Mouse (Mus musculus) hindbrain, embryonic 10.5 days (tissue): Measurements from ENCODE around the gene Rasgef1b. TPM values are rescaled to one million over a fixed set of nuclear protein-coding genes. Genes with fewer than 3 reads are reported as not detected.

Experiments
- DNase-seq: peaks from one replicate; pipeline ENCODE4 v3.0.0-alpha.2; 2017; ENCODE audit warnings: low spot score
- H3K27ac ChIP-seq: fragments of 300-500 bp; sonication (generic); 2 replicates; pipeline ENCODE4 v1.5.1; 2016; ENCODE audit warnings: mild to moderate bottlenecking, moderate library complexity
- H3K27me3 ChIP-seq: fragments of 300-500 bp; sonication (generic); 2 replicates; pipeline ENCODE4 v1.6.1; 2016; ENCODE audit warnings: mild to moderate bottlenecking; ENCODE audit not compliant: poor library complexity, insufficient read depth, severe bottlenecking
- H3K36me3 ChIP-seq: fragments of 300-500 bp; sonication (generic); 2 replicates; pipeline ENCODE4 v1.6.1; 2016; ENCODE audit warnings: mild to moderate bottlenecking, moderate library complexity
- H3K4me1 ChIP-seq: fragments of 300-500 bp; sonication (generic); replicated peaks from 2 replicates; pipeline ENCODE4 v1.6.1; 2016; ENCODE audit warnings: mild to moderate bottlenecking
- H3K4me3 ChIP-seq: fragments of 300-500 bp; sonication (generic); 2 replicates; pipeline ENCODE4 v1.5.1; 2016; ENCODE audit warnings: mild to moderate bottlenecking, moderate library complexity
- H3K9me3 ChIP-seq: fragments of 300-500 bp; sonication (generic); 2 replicates; pipeline ENCODE4 v1.6.1; 2016; ENCODE audit warnings: mild to moderate bottlenecking, moderate library complexity
- WGBS: fragments of 180-500 bp; shearing (Covaris S2); methylation state at CpG from one replicate; pipeline ENCODE4 v1.1.7; 2016; 5-methylcytosine and 5-hydroxymethylcytosine counted together
- polyA plus RNA-seq: library from polyadenylated mRNA; unstranded; fragments of >200 nt; fragmentation: Nextera tagmentation; extraction: Ambion mirVana; gene quantifications from 2 replicates; pipeline ENCODE4 v1.2.1, GENCODE M21; 2016

The Rasgef1b gene
- polyA plus RNA-seq, 1 experiment from 2014 or later, result 9.2 TPM

DNA sequence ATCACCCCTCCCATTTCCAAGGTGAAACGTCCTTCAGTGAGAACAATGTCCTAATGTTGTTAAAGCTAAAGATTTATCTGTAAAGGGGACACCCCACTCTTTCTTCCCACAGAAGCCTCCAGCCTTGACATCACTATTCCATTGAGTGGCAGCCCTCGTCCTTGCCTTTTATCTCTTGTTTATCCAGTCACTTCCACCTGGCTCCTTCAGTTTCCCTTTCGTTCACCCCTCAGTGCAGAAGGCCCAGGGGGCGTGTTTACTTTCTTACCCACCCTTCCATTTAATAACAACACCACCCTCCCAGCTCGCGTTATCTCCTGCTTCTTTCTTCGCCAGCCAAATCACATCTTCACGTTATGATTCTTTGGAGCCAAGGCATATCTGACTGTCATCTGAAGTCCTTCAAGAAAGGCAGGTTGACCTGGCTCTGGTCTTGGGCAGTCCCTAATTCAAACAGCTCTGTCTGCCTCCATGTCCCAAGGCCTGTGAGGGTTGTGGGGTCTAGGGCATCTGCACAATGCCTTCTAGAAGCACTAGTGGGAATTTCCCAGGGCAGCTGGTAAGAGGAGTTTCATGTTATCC is 355.2 kb downstream of the Rasgef1b start:
- H3K27me3 ChIP-seq, result peaks cover 31% of the 10 kb centered on the region
- H3K27ac ChIP-seq, result no peak overlapping the region
- 77% methylated on average over 8 of the region's 8 CpGs for WGBS
- H3K36me3 ChIP-seq, result no peaks in the 10 kb centered on the region
- H3K4me1 ChIP-seq, result peaks cover 3% of the 10 kb centered on the region; the same call in 1 of the 2 replicates
- DNase-seq, result no peak
- H3K4me3 ChIP-seq, result no peak overlapping the region
- H3K9me3 ChIP-seq, result no peaks in the 10 kb centered on the region

DNA sequence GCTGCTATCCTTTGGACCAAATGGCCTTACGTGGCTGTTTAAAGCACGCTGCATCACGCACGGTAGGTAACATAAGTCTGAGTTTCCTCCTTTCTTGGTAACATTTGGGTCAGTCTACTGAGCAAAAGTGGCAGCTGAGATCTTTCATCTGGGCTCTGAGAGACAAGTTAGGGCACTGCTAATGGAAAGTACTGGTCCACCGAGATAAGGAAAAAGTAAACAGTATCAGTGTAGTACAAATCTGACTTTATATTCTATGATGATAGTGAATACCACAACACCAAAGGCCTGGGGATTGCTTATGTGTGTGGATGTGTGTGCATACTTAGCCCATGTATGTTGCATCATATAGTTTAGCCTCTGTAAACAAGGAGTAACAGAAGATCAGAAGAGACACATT is 358.2 kb downstream of the Rasgef1b start:
- H3K4me1 ChIP-seq, result no peaks in the 10 kb centered on the region
- DNase-seq, result no peak
- H3K4me3 ChIP-seq, result no peak overlapping the region
- no peaks in the 10 kb centered on the region for H3K9me3 ChIP-seq
- no peak overlapping the region for H3K27ac ChIP-seq
- peaks cover 3% of the 10 kb centered on the region for H3K27me3 ChIP-seq
- no peaks in the 10 kb centered on the region for H3K36me3 ChIP-seq
- 88% methylated on average over 5 of the region's 5 CpGs for WGBS

DNA sequence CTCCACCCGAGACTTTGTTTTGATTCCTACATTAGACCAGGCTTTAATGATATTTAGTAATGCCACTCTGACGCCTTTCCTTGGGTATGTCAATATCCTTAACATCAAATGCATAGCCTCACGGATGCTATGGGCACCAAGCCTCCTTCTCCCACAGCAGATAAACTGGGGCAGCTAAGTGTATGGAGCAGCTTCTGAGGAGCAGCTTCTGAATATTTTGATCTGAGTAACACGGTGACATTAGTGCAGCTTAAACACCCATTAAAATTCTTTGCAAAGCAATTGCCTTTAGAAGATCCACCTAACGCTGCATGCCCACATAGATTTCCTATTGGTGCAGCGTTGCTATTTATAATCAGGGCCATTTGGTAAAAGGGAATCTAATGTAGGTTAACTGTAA is 359.6 kb downstream of the Rasgef1b start:
- DNase-seq, result no peak
- WGBS, result 94% methylated on average over 6 of the region's 6 CpGs
- no peaks in the 10 kb centered on the region for H3K27me3 ChIP-seq
- no peaks in the 10 kb centered on the region for H3K9me3 ChIP-seq
- no peak overlapping the region for H3K27ac ChIP-seq
- no peaks in the 10 kb centered on the region for H3K4me1 ChIP-seq
- no peak overlapping the region for H3K4me3 ChIP-seq
- H3K36me3 ChIP-seq, result no peaks in the 10 kb centered on the region

DNA sequence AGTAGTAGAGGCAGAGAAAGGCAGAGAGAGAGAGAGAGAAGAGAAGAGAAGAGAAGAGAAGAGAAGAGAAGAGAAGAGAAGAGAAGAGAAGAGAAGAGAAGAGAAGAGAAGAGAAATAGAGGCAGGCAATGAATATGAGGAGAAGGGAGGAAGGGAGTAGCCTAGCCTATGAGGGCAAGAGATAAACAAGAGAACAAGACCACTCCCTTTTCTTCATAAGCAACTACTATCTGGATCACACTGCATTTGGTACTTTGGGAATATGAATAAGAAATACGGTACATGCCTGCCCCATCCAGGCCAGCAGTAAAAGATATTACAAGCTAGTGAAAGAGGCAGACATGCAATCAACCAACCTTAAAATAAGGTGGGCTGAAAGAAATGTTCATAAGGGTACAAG is 360.2 kb downstream of the Rasgef1b start:
- WGBS, result 93% methylated on average over 1 of the region's 1 CpGs
- no peaks in the 10 kb centered on the region for H3K36me3 ChIP-seq
- H3K27me3 ChIP-seq, result no peaks in the 10 kb centered on the region
- H3K9me3 ChIP-seq, result no peaks in the 10 kb centered on the region
- H3K4me1 ChIP-seq, result no peaks in the 10 kb centered on the region
- no peak overlapping the region for H3K27ac ChIP-seq
- DNase-seq, result no peak
- no peak overlapping the region for H3K4me3 ChIP-seq

DNA sequence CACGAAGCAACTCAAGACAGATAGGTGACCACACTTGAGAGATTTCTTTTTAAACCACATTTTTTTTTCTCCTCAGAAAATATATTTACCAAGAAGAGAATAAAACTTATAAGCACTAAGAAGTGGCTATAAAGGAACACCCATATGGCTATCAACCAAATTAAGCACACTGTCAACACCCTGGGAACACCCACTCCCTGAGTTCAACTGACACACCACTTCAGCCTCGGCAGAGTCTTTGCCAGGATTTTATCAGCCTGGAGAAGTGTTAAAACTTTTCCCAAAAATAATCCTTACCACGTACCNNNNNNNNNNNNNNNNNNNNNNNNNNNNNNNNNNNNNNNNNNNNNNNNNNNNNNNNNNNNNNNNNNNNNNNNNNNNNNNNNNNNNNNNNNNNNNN is 368.3 kb downstream of the Rasgef1b start:
- no peaks in the 10 kb centered on the region for H3K9me3 ChIP-seq
- WGBS, result 86% methylated on average over 3 of the region's 3 CpGs

DNA sequence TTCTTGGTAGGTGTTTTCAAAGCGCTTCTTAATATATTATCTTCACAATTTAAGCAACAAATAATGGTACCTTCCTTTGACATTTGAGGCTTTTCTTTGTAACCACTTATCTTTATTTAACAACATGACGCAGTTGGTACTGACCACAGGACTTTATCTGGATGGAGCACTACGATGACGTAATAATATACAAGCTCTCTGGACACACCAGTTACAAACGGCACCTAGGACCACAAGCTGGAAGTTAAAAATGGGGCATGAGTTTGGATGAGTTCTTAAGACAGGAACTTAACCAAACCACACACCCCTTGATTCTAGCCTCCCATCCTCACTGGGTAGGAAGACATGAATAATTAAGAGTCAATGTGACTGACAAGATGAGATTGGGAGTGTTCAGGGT is 369.6 kb downstream of the Rasgef1b start:
- Histone ChIP-seq H3K27me3 (0 out of 2 replicates have a peak, but pooled peaks cover 3% of the 10 kb centered on the region), H3K27ac (no peak overlapping the region), H3K9me3 (no peaks in the 10 kb centered on the region), H3K4me1 (no peaks in the 10 kb centered on the region), H3K4me3 (no peak overlapping the region), H3K36me3 (no peaks in the 10 kb centered on the region)
- WGBS, result 93% methylated on average over 5 of the region's 5 CpGs
- DNase-seq, result no peak

More for the DNA sequence above, 368.3 kb downstream of the Rasgef1b start:
- 0 out of 2 replicates have a peak, but pooled peaks cover 3% of the 10 kb centered on the region for H3K27me3 ChIP-seq
- H3K4me3 ChIP-seq, result no peak overlapping the region
- H3K4me1 ChIP-seq, result no peaks in the 10 kb centered on the region
- DNase-seq, result no peak
- H3K27ac ChIP-seq, result no peak overlapping the region
- H3K36me3 ChIP-seq, result no peaks in the 10 kb centered on the region

DNA sequence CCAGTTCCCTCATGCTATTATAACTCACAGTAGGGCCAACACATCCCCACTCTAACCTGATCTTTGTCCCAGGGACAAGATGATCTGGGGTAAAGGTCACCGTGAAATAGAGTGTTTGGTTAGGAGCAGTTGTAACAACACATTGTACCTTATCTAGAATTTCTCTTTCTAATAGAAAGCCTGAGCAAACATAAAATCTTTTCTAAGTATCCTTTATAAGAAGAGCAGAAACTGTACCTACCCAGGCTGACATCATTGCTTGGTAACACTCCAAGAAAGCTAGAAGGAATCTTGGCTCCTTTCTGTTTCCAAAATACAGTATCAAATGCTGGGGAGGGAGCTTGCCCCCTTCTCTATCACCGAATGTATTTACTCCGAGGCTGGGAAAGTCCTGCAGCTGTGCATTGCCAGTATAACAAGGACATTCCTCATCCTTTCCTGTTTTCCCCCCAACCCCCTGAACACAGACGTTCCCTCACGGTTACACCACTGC is 374.2 kb downstream of the Rasgef1b start:
- Histone ChIP-seq H3K27me3 (no peaks in the 10 kb centered on the region), H3K4me1 (no peaks in the 10 kb centered on the region), H3K4me3 (no peak overlapping the region), H3K9me3 (no peaks in the 10 kb centered on the region), H3K36me3 (no peaks in the 10 kb centered on the region), H3K27ac (no peak overlapping the region)
- DNase-seq, result no peak
- WGBS, result 75% methylated on average over 5 of the region's 5 CpGs

DNA sequence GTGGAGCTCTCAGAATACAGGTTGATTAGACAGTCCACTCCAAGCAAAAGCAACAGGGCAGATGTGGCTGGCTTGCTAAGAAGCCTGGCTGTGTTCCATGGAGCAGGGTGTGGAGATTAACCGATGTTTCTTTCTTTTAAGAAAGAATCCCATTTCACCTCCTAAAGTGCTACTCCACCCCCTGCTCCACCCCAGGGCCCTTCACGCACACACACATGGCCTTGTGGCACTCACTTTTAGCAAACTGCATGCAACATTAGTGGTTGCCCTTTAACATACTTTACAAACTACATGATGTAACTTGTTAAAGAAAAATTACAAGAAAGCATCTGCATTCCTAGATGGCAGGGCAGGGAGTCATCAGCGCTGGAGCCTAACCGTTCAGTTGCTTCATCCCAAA is 378.8 kb downstream of the Rasgef1b start:
- H3K4me1 ChIP-seq, result no peaks in the 10 kb centered on the region
- H3K27ac ChIP-seq, result no peak overlapping the region
- H3K9me3 ChIP-seq, result no peaks in the 10 kb centered on the region
- H3K36me3 ChIP-seq, result no peaks in the 10 kb centered on the region
- WGBS, result 54% methylated on average over 4 of the region's 4 CpGs
- no peaks in the 10 kb centered on the region for H3K27me3 ChIP-seq
- no peak for DNase-seq
- no peak overlapping the region for H3K4me3 ChIP-seq

DNA sequence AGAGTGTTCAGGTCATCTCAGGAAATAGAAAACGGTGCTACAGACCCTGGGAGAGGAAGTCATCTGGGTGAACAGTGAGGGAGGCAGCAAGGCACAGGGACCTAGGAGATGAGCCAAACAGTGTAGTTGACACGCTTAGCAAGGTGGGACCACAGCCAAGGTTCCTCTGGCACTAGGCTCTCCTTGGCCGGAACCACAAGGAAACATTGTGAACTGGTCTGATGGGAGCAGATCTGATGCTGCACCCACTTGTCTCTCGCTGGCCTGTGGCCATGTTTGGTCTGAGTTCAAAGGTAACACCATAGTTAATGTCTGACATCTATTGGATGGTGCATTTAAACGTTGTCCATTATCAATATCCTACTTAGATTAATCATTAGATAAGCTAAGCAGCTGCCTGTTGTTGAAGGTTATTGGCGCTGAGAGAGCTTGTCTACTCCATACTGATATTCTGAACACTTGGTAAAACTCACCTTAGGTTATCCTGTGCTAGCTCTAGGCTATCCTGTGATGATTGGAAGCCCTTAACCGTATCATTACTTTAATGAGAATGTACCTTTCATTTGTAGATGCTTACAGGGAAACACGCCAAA is 380.5 kb downstream of the Rasgef1b start:
- Histone ChIP-seq H3K27me3 (no peaks in the 10 kb centered on the region), H3K9me3 (no peaks in the 10 kb centered on the region), H3K36me3 (no peaks in the 10 kb centered on the region), H3K4me3 (no peak overlapping the region), H3K4me1 (no peaks in the 10 kb centered on the region), H3K27ac (no peak overlapping the region)
- DNase-seq, result no peak
- WGBS, result 87% methylated on average over 8 of the region's 8 CpGs

DNA sequence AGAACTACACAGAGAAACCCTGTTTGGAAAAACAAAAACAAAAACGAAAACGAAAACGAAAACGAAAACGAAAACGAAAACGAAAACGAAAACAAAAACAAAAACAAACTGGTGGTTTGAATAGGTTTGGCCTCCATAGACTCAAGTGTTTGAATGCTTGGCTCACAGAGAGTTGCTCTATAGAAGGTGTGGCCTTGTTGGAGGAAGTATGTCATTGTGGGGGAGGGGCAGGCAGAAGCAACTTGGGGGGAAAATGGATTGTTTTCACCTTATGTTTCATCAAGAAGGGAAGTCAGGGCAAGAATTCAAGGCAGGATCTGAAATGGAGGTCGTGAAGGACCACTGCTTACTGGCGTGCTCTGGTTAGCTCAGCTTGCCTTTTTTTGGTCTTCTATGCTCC is 386.3 kb downstream of the Rasgef1b start:
- H3K4me3 ChIP-seq, result no peak overlapping the region
- DNase-seq, result no peak
- H3K36me3 ChIP-seq, result no peaks in the 10 kb centered on the region
- peaks cover 11% of the 10 kb centered on the region for H3K4me1 ChIP-seq
- WGBS, result 95% methylated on average over 10 of the region's 10 CpGs
- H3K27ac ChIP-seq, result no peak overlapping the region
- H3K27me3 ChIP-seq, result no peaks in the 10 kb centered on the region
- H3K9me3 ChIP-seq, result no peaks in the 10 kb centered on the region

DNA sequence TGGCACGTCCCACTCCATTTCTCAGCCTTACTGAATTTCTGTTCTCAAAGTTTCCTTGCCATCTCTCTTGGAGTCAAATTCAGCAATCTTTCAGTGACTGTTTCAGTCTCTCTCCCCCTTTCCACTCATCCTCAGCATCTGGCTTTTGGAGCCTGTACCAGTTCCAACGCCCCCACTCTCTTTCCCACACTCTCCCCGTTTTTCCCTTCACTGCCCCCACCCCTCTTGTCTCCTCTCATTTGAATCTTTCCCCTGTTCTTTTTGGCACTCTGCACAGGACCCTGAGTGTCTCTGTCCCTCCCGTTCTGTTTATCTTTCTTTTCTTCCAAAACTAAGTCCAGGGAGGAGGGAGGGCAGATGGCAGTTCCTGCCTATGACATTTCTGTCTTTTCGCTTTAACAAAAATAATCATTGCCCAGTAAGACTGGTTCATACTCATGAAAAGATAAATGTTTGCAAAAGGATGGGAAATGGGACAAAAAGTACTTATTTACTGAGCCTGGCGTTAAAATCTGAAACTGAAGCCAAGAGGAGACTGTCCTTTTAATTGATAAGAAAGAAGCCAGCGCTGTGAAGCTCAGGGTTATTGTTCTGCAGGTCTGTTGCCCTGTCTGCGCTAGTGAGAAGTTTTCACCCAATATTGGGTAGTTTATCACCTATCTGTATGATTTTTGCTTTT is 388.4 kb downstream of the Rasgef1b start:
- Histone ChIP-seq H3K36me3 (no peaks in the 10 kb centered on the region), H3K4me3 (no peak overlapping the region), H3K27me3 (no peaks in the 10 kb centered on the region), H3K4me1 (peaks cover 11% of the 10 kb centered on the region), H3K27ac (no peak overlapping the region), H3K9me3 (no peaks in the 10 kb centered on the region)
- no peak for DNase-seq
- WGBS, result 77% methylated on average over 8 of the region's 8 CpGs

DNA sequence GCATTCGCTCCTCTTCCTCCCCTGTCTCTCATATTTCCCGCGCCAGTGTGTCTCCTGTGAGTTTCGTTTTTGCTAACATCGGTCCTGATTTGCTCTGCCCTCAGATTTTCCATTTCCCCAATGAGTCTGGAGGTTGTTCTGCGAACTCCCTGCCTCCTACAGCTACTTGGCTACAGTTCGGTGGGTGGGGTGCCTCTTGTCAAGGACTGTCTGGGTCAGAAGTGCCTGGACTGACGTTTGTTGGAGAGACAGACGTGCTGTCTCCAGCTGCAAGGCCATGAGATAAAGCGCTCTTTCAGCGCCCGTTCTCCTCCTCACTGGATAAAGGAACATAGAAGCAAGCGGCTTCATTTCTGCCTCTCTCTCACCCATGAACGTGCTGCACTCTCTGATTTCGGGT is 389.1 kb downstream of the Rasgef1b start:
- no peak overlapping the region for H3K4me3 ChIP-seq
- WGBS, result 62% methylated on average over 15 of the region's 15 CpGs
- no peak for DNase-seq
- H3K36me3 ChIP-seq, result no peaks in the 10 kb centered on the region
- H3K27ac ChIP-seq, result 0 out of 2 replicates have a peak overlapping the region, but pooled peaks have one; percentile 30
- peaks cover 11% of the 10 kb centered on the region for H3K4me1 ChIP-seq
- no peaks in the 10 kb centered on the region for H3K27me3 ChIP-seq
- H3K9me3 ChIP-seq, result no peaks in the 10 kb centered on the region

DNA sequence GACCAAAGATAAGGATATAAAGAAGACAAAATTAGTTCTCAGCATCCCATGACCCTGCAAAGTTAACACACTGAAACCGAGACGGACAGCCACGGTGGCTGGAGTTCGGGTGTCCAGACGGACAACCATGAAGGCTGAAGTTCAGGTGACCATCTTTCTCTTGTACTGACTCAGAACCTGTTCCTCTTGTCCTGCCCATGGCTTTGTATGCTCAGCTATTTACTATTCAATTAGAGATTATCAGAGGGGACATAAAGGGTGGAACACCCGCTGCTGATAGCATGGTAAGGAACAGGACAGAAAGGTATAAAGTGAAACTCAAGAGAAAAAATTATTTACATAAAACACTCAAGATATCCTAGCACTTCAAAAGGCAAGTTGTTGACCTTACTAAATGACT is 390.0 kb downstream of the Rasgef1b start:
- H3K36me3 ChIP-seq, result no peaks in the 10 kb centered on the region
- no peaks in the 10 kb centered on the region for H3K27me3 ChIP-seq
- no peak overlapping the region for H3K27ac ChIP-seq
- H3K4me3 ChIP-seq, result no peak overlapping the region
- H3K9me3 ChIP-seq, result no peaks in the 10 kb centered on the region
- peaks cover 11% of the 10 kb centered on the region for H3K4me1 ChIP-seq
- 91% methylated on average over 6 of the region's 6 CpGs for WGBS
- DNase-seq, result no peak
